In the genomic region with DNA sequence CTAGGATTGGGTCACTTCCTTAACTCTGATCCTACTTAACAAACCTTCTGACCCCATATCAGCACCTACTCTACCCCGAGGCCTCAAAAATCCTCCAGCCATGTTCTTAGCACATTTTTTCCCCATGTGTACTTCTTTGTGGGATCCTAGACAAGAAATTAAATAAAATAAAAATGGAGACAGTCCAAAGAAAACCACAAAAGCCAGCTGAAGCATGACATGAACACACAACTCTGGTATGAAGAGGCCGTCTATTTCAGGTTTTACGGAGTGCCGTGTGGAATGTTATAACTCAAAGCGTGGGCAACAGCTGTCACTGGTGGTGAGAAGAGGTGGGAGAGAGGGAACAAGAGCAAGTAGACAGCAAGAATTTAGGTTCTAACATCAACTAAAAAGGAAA, we compare ENCODE assay signal across 20 mouse cellular contexts. TPM values are rescaled to one million over a fixed set of nuclear protein-coding genes. Genes with fewer than 3 reads are reported as not detected.
DNase-seq lines count a peak whose midpoint lies in the region.
"Had no signal": no experiment of that assay in that cellular context is flagged by ENCODE, and none has a peak within 500 bp of the region (broad histone marks: within the 10 kb centered on the region; RNA-seq: fewer than 3 reads in every experiment).

No protein-coding gene starts in this region.

- no peaks in the 10 kb centered on the region for H3K4me1 ChIP-seq in heart, embryonic 10.5 days
- H3K4me1 ChIP-seq: embryonic facial prominence, embryonic 12.5 days; forebrain, embryonic 13.5 days; heart, embryonic 12.5 days; hindbrain, embryonic 15.5 days had no signal

- no peaks in the 10 kb centered on the region for H3K27me3 ChIP-seq in heart, embryonic 10.5 days (ENCODE audit: insufficient read depth, poor library complexity, severe bottlenecking)
- H3K27me3 ChIP-seq: embryonic facial prominence, embryonic 12.5 days; forebrain, embryonic 13.5 days; heart, embryonic 12.5 days; hindbrain, embryonic 15.5 days had no signal

- peaks cover 51% of the 10 kb centered on the region for H3K36me3 ChIP-seq in heart, embryonic 10.5 days

- H3K9me3 ChIP-seq in heart, embryonic 10.5 days = no peaks in the 10 kb centered on the region
- H3K9me3 ChIP-seq: embryonic facial prominence, embryonic 12.5 days; forebrain, embryonic 13.5 days; heart, embryonic 12.5 days; hindbrain, embryonic 15.5 days had no signal

- intact Hi-C loops in heart, postnatal 25 days (cut with DNase I) = no loop called here

- H3K27ac ChIP-seq in heart, embryonic 10.5 days = no peak overlapping the region
- H3K27ac ChIP-seq: embryonic facial prominence, embryonic 12.5 days; forebrain, embryonic 13.5 days; heart, adult 2 months; hindbrain, embryonic 15.5 days had no signal

- WGBS in heart, embryonic 10.5 days = 92% methylated on average over 5 of the region's 5 CpGs

- H3K4me3 ChIP-seq in heart, embryonic 10.5 days = no peak overlapping the region
- H3K4me3 ChIP-seq: embryonic facial prominence, embryonic 12.5 days; forebrain, embryonic 13.5 days; heart, adult 2 months; heart, embryonic 12.5 days; hindbrain, embryonic 15.5 days had no signal

- DNase-seq in heart, embryonic 10.5 days (ENCODE audit: low spot score) = peak; percentile 30
- no peak for DNase-seq in heart, postnatal 25 days (ENCODE audit: low spot score)
- DNase-seq in NIH3T3 (ENCODE audit: low read depth) = peak; percentile 52
- DNase-seq in fibroblast of lung, adult 2 months (ENCODE audit: low read depth) = peak; percentile 55
- DNase-seq in embryo, embryonic 9.5 days (ENCODE audit: extremely low spot score) = no peak
- DNase-seq in adrenal gland, postnatal 36 days = no peak
- DNase-seq: adrenal gland, adult 2 months; adrenal gland, postnatal 25 days; cerebellum, adult 11 months; cerebellum, adult 8-10 months; cerebellum, postnatal 14 days; embryo, embryonic 11 days; forebrain, postnatal 0 days; gastrocnemius, postnatal 14 days; heart, adult 2 months; heart, postnatal 36 days had no signal

RNA-seq across cellular contexts. Expression of gene Lrrc39, which starts 11.4 kb away (rescaled TPM):
- 23.1 and 37.4 TPM in 2 replicates for polyA plus RNA-seq in heart, embryonic 10.5 days (2016; fragmentation: Nextera tagmentation; extraction: Ambion mirVana)
- 10 to 100 TPM; 69.5 to 70.7 TPM for total RNA-seq in heart, postnatal 25 days (2021)
- 1 to 10 TPM; 1.6 to 2.9 TPM for total RNA-seq in adrenal gland, postnatal 36 days (2021)
- total RNA-seq: forebrain, postnatal 0 days had no signal

RNA-seq across cellular contexts. Expression of gene Dbt, which starts 38.5 kb away (rescaled TPM):
- 23.7 and 27.0 TPM in 2 replicates for polyA plus RNA-seq in heart, embryonic 10.5 days (2016; fragmentation: Nextera tagmentation; extraction: Ambion mirVana)
- 10 to 100 TPM; 57.0 to 62.1 TPM for total RNA-seq in heart, postnatal 25 days (2021)
- 10 to 100 TPM; 59.1 to 87.6 TPM for total RNA-seq in adrenal gland, postnatal 36 days (2021)

RNA-seq across cellular contexts. Expression of gene Rtca, which starts 43.4 kb away (rescaled TPM):
- polyA plus RNA-seq in heart, embryonic 10.5 days (2016; fragmentation: Nextera tagmentation; extraction: Ambion mirVana) = 83.6 and 92.1 TPM in 2 replicates
- 10 to 100 TPM; 20.1 to 22.1 TPM for total RNA-seq in heart, postnatal 25 days (2021)
- 10 to 100 TPM; 32.3 to 34.4 TPM for total RNA-seq in adrenal gland, postnatal 36 days (2021)

RNA-seq across cellular contexts. Expression of gene Sass6, which starts 43.4 kb away (rescaled TPM):
- polyA plus RNA-seq in heart, embryonic 10.5 days (2016; fragmentation: Nextera tagmentation; extraction: Ambion mirVana) = 21.7 and 21.9 TPM in 2 replicates
- total RNA-seq in heart, postnatal 25 days (2021) = 1 to 10 TPM; 2.1 to 2.4 TPM
- total RNA-seq in adrenal gland, postnatal 36 days (2021) = 1 to 10 TPM; 2.6 to 3.3 TPM

Comparison
In these comparisons a context has a peak if more than half of its experiments do, and no peak if none do; other contexts are left out.
1. DNase-seq: peak in heart, embryonic 10.5 days (single experiment), NIH3T3 (single experiment) and fibroblast of lung, adult 2 months (single experiment); none in heart, postnatal 25 days (single experiment), embryo, embryonic 9.5 days (single experiment) and adrenal gland, postnatal 36 days (0 of 2).
2. RNA of gene Lrrc39, which starts 11.4 kb away (total RNA-seq): 69.5 to 70.7 TPM in heart, postnatal 25 days; 1.6 to 2.9 TPM in adrenal gland, postnatal 36 days; every median in the first group is over 10 times any median in the second.